Mouse (Mus musculus) embryonic facial prominence, embryonic 11.5 days (tissue): ENCODE results near the gene Klf7. TPM values are rescaled to one million over a fixed set of nuclear protein-coding genes. Genes with fewer than 3 reads are reported as not detected.

Experiments used
- ATAC-seq: fragments of 200-750 bp; cut with Nextera tagmentation; replicated peaks from 2 replicates; pipeline ENCODE4 v1.8.0; 2017; ENCODE audit warnings: low read depth; ENCODE audit not compliant: insufficient number of reproducible peaks, low FRiP score, low TSS enrichment
- DNase-seq: peaks from one replicate; pipeline ENCODE4 v3.0.0-alpha.2; 2015; ENCODE audit warnings: low spot score
- H3K27ac ChIP-seq: fragments of 300-500 bp; sonication (generic); replicated peaks from 2 replicates; pipeline ENCODE4 v1.5.1; 2014; ENCODE audit warnings: mild to moderate bottlenecking, low read depth, low read length, control low read depth
- H3K27me3 ChIP-seq: fragments of 300-500 bp; sonication (generic); 2 replicates; pipeline ENCODE4 v1.6.1; 2014; ENCODE audit warnings: mild to moderate bottlenecking, low read length, moderate library complexity, mixed read lengths; ENCODE audit not compliant: control insufficient read depth, insufficient read depth
- H3K36me3 ChIP-seq: fragments of 300-500 bp; sonication (generic); replicated peaks from 2 replicates; pipeline ENCODE4 v1.6.1; 2014; ENCODE audit warnings: low read depth, mild to moderate bottlenecking, low read length, moderate library complexity, mixed read lengths; ENCODE audit not compliant: control insufficient read depth, insufficient read depth
- H3K4me1 ChIP-seq: fragments of 300-500 bp; sonication (generic); 2 replicates; pipeline ENCODE4 v1.6.1; 2014; ENCODE audit warnings: low read length, mixed read lengths; ENCODE audit not compliant: control insufficient read depth, insufficient read depth
- H3K4me2 ChIP-seq: fragments of 300-500 bp; sonication (generic); 2 replicates; pipeline ENCODE4 v1.6.1; 2014; ENCODE audit warnings: low read depth, mild to moderate bottlenecking, control low read depth, low read length, moderate library complexity
- H3K4me3 ChIP-seq: fragments of 300-500 bp; sonication (generic); 2 replicates; pipeline ENCODE4 v1.5.1; 2014; ENCODE audit warnings: low read depth, low read length, control low read depth
- H3K9ac ChIP-seq: fragments of 300-500 bp; sonication (generic); replicated peaks from 2 replicates; pipeline ENCODE4 v1.6.1; 2014; ENCODE audit warnings: mild to moderate bottlenecking, control low read depth, low read length
- H3K9me3 ChIP-seq: fragments of 300-500 bp; sonication (generic); replicated peaks from 2 replicates; pipeline ENCODE4 v1.6.1; 2016; ENCODE audit warnings: mild to moderate bottlenecking, low read length, inconsistent platforms, mixed read lengths; ENCODE audit not compliant: control insufficient read depth
- WGBS: fragments of 180-500 bp; shearing (Covaris S2); extraction: QIAGEN DNeasy Blood & Tissue Kit; methylation state at CpG from one replicate; pipeline ENCODE4 v1.1.7; 2014; 5-methylcytosine and 5-hydroxymethylcytosine counted together
- microRNA-seq: library from miRNA; unstranded; fragments of <30 nt; microRNA quantifications from one replicate; pipeline ENCODE4, GENCODE M21; 2016; ENCODE audit warnings: borderline number of aligned reads
- polyA plus RNA-seq: library from polyadenylated mRNA; unstranded; fragments of >200 nt; fragmentation: Nextera tagmentation; extraction: Ambion mirVana; gene quantifications from 2 replicates; pipeline ENCODE4 v1.2.1, GENCODE M21; 2014

Gene Klf7
- polyA plus RNA-seq, 1 experiment from 2014 or later = 15.6 TPM

DNA sequence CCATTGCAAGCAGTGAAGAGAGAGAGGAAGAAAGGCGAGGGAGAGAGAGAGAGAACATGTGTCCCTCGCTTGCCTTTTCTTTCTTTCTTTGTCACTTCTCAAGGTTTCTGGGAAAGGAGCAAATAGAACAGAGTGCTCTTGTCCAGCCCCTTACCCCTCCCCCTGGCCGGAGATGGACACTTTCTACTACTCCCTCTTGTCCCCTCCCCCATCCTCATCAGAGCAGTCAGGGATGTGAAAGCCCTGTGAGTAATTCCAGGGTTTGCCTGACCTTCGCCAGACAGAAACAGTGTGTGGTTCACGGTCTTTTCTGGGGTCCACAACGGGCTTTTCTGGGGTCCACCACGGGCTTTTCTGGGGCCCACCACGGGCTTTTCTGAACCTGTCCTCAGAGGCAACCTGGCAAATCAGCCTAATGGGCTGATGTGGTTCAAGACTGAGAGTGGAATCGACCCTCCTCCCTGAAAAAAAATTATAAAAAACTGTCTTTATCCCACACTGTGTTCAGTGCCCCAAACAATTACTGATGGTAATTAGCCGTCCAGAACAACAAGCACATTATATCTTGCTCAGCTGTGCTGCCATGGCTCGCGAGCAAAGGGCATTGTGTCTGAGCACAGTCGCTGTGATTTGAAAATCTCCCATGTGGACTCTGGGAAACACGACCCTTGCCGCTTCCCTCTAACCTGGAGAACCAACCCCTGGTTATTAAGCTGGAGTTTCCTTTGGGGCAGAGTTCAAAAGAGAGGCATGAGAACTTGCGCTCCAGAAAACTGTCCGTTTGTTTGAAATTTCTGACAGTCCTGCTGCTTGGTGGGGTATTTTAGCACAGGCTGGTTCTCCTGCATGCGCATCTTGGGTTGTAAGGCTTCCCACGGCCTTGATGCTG is 127.6 kb downstream of the Klf7 start:
- H3K4me1 ChIP-seq = no peaks in the 10 kb centered on the region; the same call in 1 of the 2 replicates
- H3K9me3 ChIP-seq = no peaks in the 10 kb centered on the region
- ATAC-seq = peak; percentile 88
- no peaks in the 10 kb centered on the region for H3K36me3 ChIP-seq
- peak; percentile 76 for DNase-seq
- H3K4me3 ChIP-seq = no peak overlapping the region
- 0 out of 2 replicates have a peak overlapping the region, but pooled peaks have one; percentile 22 for H3K27ac ChIP-seq
- 11% methylated on average over 19 of the region's 19 CpGs for WGBS
- no peaks in the 10 kb centered on the region for H3K27me3 ChIP-seq
- H3K4me2 ChIP-seq = peak overlapping the region; percentile 21
- no peak overlapping the region for H3K9ac ChIP-seq

DNA sequence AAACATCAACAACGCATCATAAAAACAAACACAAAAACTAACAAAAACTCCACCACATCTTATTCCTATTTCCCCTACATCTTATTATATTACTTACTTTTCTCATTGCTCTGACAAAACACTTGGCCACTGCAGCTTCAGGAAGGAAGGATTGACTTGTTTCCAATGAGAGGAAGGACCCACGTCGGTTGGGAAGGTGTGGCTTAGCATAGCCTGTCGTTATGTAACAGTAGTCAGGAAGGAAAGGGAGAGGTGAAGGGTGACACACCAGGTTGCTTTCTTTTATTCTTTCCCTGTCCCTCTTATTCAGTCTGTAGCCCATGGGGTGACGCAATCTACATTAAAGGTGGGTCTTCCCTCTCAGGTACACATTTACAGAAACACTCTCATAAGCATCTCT is 129.6 kb downstream of the Klf7 start:
- no peaks in the 10 kb centered on the region for H3K27me3 ChIP-seq
- no peak overlapping the region for H3K4me2 ChIP-seq
- no peak overlapping the region for H3K9ac ChIP-seq
- no peaks in the 10 kb centered on the region; the same call in 1 of the 2 replicates for H3K4me1 ChIP-seq
- ATAC-seq (no peak), DNase-seq (no peak)
- no peaks in the 10 kb centered on the region for H3K36me3 ChIP-seq
- 77% methylated on average over 5 of the region's 5 CpGs for WGBS
- no peak overlapping the region for H3K27ac ChIP-seq
- no peaks in the 10 kb centered on the region for H3K9me3 ChIP-seq
- H3K4me3 ChIP-seq = no peak overlapping the region

DNA sequence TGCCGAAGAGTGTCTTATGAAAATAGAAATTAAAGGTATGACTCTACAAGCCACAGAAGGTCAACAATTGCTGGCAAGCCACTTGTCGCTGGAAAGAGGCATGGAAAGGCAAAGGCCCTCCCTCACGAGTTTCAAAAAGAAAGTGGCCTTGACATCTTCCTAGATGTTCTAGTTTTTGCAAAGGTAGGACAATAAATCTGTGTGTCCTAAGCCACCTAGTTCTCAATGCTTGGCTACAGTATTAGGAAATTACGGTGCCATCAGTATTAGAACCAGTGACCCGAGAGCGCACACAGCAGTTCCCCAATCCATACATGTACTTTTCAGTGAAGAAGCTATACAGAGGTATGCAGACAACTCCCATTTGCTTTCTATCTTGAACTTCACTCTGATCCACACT is 131.7 kb downstream of the Klf7 start:
- 89% methylated on average over 6 of the region's 6 CpGs for WGBS
- DNase-seq (no peak), ATAC-seq (no peak)
- Histone ChIP-seq H3K9me3 (no peaks in the 10 kb centered on the region), H3K4me3 (no peak overlapping the region), H3K27ac (no peak overlapping the region), H3K4me1 (no peaks in the 10 kb centered on the region; the same call in 1 of the 2 replicates), H3K36me3 (no peaks in the 10 kb centered on the region), H3K27me3 (no peaks in the 10 kb centered on the region), H3K9ac (no peak overlapping the region), H3K4me2 (no peak overlapping the region)

DNA sequence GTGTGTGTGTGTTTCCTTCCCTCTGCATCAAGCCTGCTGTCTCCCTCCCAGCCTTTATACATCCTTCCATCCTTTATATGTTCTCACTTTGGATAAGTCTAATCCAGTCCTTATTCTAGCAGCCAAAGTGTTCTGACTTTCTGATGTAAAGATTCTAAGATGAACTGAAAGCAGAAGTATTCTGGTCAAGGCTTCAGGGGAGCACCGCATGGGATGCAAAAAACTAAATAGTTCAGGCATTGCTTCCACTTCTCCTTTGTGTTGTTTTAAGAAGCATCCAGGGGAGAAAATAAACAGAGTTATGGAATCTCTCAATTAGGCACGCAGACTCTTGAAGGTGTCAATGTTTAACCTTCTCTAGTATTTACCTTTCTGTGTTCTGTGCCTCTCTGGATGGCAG is 141.3 kb downstream of the Klf7 start:
- Histone ChIP-seq H3K36me3 (no peaks in the 10 kb centered on the region), H3K4me2 (no peak overlapping the region), H3K9me3 (no peaks in the 10 kb centered on the region), H3K4me1 (no peaks in the 10 kb centered on the region), H3K27ac (no peak overlapping the region), H3K9ac (no peak overlapping the region), H3K27me3 (no peaks in the 10 kb centered on the region), H3K4me3 (no peak overlapping the region)
- DNase-seq (no peak), ATAC-seq (no peak)
- WGBS = 60% methylated on average over 2 of the region's 2 CpGs

Small RNA genes lying within 50 kb of the gene (microRNA-seq; reads per million reads assigned to microRNA genes)
- gene Mir6899 = not detected
